Mouse (Mus musculus): Measurements from ENCODE around the gene Dag1. TPM values are rescaled to one million over a fixed set of nuclear protein-coding genes. Genes with fewer than 3 reads are reported as not detected.
"Not testable (repeated sequence)": the region's sequence is repeated elsewhere in the genome, so short reads cannot be mapped to it uniquely, and the experiment has no call there.

Dag1 gene
- polyA plus RNA-seq, 1 experiment from 2014 or later, result 46.8 TPM

DNA sequence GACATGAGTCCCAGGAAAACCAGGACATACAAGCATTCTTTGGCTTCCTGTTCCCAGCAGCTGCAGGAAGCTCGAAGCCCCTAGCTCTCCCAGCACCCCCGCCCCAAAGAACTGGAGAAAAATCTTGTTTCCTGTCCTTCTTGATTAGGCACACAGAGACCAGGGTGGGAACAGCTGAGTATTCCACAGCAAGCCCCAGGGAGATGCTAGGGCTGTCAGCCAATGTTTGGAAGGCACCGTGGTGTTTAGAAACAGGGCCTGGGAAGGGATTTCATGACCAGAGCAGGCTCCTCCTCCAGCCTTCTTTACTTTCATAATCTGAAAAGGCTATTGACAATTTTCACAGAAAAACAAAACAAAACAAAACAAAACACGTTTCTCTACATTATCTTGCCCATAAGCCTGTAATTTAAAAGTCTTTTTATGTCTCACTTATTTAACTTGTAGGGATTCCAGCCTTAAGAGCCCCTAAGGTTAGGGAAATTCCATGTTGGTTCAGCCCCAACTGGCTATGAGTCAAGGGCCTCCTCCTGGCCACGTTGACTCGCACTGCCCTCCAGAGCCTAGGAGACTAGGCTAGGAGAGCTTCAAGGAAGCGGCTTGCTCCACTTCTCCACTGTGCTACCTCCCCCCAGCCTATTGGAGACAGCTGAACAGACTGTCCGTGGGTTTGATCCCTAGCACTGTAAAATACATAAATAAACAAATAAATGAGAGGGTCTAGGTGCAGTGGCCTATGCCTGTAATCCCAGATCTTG, 16.5 kb upstream of the Dag1 start:
- DNase-seq (ENCODE audit: low spot score) (no peak), ATAC-seq (ENCODE audit: insufficient number of reproducible peaks, low FRiP score, low TSS enrichment, low read depth) (no peak)
- H3K4me1 ChIP-seq (ENCODE audit: control insufficient read depth, insufficient read depth, low read length), result no peaks in the 10 kb centered on the region
- H3K9me3 ChIP-seq (ENCODE audit: control insufficient read depth, low read length), result no peaks in the 10 kb centered on the region
- 47% methylated on average over 8 of the region's 8 CpGs for WGBS
- H3K27ac ChIP-seq (replicated peaks; ENCODE audit: low read depth, low read length), result no peak overlapping the region
- H3K36me3 ChIP-seq (ENCODE audit: control insufficient read depth, insufficient read depth, low read length), result no peaks in the 10 kb centered on the region
- H3K27me3 ChIP-seq (ENCODE audit: control insufficient read depth, insufficient read depth, low read length), result no peaks in the 10 kb centered on the region
- no peak overlapping the region for H3K4me2 ChIP-seq (ENCODE audit: low read depth, severe bottlenecking)
- no peak overlapping the region for H3K9ac ChIP-seq (ENCODE audit: low read length)
- no peak overlapping the region for H3K4me3 ChIP-seq (ENCODE audit: low read depth, low read length)

DNA sequence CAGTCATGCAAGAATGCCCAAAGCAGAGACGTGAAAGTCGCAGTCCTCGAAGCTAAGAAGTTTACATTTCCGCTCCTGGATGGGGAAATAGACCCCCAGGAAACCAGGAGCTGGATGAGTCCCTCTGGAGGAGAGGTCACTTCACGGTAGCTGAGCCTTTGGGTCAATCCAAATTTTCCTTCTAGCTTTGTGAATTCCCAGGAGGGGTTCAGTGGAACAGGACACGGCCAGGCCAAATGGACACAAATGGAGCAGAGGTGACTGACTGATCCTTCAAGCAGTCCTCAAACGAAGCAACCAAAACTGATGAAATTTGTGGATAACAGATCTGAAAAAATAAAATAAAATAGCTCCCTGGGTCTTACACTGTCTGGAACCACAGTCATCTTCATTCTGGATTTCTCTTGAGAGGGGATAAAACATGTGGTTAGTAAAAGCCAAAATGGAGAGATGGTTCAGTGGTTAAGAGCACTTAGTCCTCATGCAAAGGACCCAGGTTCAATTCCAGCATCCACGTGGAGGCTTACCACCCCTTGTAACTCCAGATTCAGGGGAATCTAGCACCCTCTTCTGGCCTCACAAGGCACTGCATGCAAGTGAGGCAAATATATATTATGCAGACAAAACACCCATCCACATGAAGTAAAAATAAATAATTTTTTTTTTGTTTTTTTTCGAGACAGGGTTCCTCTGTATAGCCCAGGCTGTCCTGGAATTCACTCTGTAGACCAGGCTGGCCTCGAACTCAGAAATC, 15.1 kb upstream of the Dag1 start:
- H3K4me1 ChIP-seq (ENCODE audit: control insufficient read depth, insufficient read depth, low read length), result no peaks in the 10 kb centered on the region
- WGBS, result 70% methylated on average over 10 of the region's 10 CpGs
- no peaks in the 10 kb centered on the region for H3K27me3 ChIP-seq (ENCODE audit: control insufficient read depth, insufficient read depth, low read length)
- H3K9ac ChIP-seq (ENCODE audit: low read length), result no peak overlapping the region
- H3K36me3 ChIP-seq (ENCODE audit: control insufficient read depth, insufficient read depth, low read length), result no peaks in the 10 kb centered on the region
- ATAC-seq (ENCODE audit: insufficient number of reproducible peaks, low FRiP score, low TSS enrichment, low read depth) (no peak), DNase-seq (ENCODE audit: low spot score) (no peak)
- no peaks in the 10 kb centered on the region for H3K9me3 ChIP-seq (ENCODE audit: control insufficient read depth, low read length)
- H3K4me3 ChIP-seq (ENCODE audit: low read depth, low read length), result no peak overlapping the region
- no peak overlapping the region for H3K4me2 ChIP-seq (ENCODE audit: low read depth, severe bottlenecking)
- no peak overlapping the region for H3K27ac ChIP-seq (replicated peaks; ENCODE audit: low read depth, low read length)

DNA sequence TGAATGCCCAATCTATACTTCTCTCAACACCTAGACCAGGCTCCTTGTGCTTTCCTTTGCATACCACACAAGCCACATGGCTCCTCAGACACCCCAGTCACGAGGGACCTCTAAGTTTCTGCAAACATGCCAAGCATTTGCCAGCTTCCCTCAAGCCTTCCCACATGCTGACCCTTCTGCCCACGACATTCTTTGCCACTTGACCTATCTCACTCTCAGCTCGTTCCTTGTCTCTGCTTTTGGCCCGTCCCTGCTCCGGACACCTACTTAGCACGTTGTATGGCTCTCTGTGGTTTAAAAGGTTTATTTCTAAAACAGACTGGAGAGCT, 11.5 kb upstream of the Dag1 start:
- Histone ChIP-seq H3K4me1 (ENCODE audit: control insufficient read depth, insufficient read depth, low read length) (no peaks in the 10 kb centered on the region), H3K4me3 (ENCODE audit: low read depth, low read length) (no peak overlapping the region), H3K27me3 (ENCODE audit: control insufficient read depth, insufficient read depth, low read length) (no peaks in the 10 kb centered on the region), H3K36me3 (ENCODE audit: control insufficient read depth, insufficient read depth, low read length) (no peaks in the 10 kb centered on the region), H3K9me3 (ENCODE audit: control insufficient read depth, low read length) (no peaks in the 10 kb centered on the region), H3K9ac (ENCODE audit: low read length) (no peak overlapping the region), H3K4me2 (ENCODE audit: low read depth, severe bottlenecking) (no peak overlapping the region), H3K27ac (replicated peaks; ENCODE audit: low read depth, low read length) (no peak overlapping the region)
- ATAC-seq (ENCODE audit: insufficient number of reproducible peaks, low FRiP score, low TSS enrichment, low read depth), result no peak
- WGBS, result 57% methylated on average over 6 of the region's 6 CpGs
- DNase-seq (ENCODE audit: low spot score), result no peak

DNA sequence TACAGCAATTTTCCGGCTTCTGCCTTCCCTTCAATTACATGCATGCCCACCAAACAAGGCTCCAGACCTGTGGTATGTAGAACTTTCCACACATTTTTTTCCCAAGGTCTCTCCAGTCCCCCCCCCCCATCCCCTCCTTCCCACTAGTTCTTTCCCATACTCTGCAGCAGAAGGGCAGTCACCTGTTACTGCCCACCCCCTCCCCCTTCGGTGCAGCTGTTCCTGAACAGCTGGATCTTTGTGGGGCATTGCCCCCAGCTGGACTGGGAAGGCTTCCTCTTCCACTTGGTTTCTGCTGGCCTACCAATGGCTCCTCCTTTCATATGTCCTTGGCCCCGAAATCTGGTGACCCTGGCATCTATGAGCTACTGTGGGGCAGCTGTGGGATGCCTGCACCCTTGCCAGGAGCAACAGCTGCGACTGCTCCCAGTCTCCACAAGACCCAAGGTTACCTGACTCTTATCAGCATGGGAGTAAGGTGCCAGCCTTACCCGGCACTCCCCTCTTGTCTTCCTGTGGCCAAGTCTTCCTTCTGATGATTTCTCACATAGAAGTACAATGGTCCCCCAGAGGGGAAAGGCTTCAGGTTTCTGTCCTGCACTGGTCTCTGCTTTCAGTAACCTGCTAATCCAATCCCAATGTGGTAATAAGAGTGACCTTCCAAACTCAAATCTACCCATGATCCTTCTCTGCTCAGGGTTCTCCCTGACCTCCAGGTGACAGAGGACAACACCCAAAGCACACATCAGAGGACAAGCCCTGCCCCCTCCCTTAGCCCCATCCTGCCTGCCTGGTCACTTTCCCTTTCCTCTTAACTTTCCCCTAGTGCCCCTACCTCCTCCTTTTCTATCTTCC, 10.9 kb upstream of the Dag1 start:
- no peak overlapping the region for H3K4me2 ChIP-seq (ENCODE audit: low read depth, severe bottlenecking)
- ATAC-seq (ENCODE audit: insufficient number of reproducible peaks, low FRiP score, low TSS enrichment, low read depth), result no peak
- no peaks in the 10 kb centered on the region for H3K9me3 ChIP-seq (ENCODE audit: control insufficient read depth, low read length)
- no peaks in the 10 kb centered on the region for H3K27me3 ChIP-seq (ENCODE audit: control insufficient read depth, insufficient read depth, low read length)
- no peaks in the 10 kb centered on the region for H3K36me3 ChIP-seq (ENCODE audit: control insufficient read depth, insufficient read depth, low read length)
- no peak overlapping the region for H3K4me3 ChIP-seq (ENCODE audit: low read depth, low read length)
- no peak for DNase-seq (ENCODE audit: low spot score)
- WGBS, result 76% methylated on average over 5 of the region's 5 CpGs
- no peaks in the 10 kb centered on the region for H3K4me1 ChIP-seq (ENCODE audit: control insufficient read depth, insufficient read depth, low read length)
- no peak overlapping the region for H3K27ac ChIP-seq (replicated peaks; ENCODE audit: low read depth, low read length)
- H3K9ac ChIP-seq (ENCODE audit: low read length), result no peak overlapping the region

DNA sequence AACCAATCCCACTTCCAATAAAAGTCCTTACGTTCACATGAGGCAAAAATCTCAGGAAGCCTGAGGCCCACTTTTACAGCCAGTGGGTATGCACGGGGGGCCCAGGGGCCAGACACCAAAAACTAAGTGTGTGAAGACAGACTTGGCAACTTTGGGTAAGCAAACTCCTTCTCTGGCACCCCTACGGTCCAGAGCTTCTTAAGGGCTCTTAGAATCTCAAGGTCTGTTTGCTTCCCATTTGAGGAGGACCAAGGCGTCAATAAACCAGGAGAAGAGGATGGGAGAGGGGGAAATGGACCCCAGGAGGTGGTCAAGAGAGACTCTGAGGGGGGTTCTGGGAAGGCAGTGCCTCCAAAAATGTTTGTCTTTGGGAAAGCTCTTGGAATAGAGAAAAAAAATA, 9.7 kb upstream of the Dag1 start:
- Histone ChIP-seq H3K4me2 (ENCODE audit: low read depth, severe bottlenecking) (no peak overlapping the region), H3K9me3 (ENCODE audit: control insufficient read depth, low read length) (no peaks in the 10 kb centered on the region), H3K9ac (ENCODE audit: low read length) (no peak overlapping the region), H3K27me3 (ENCODE audit: control insufficient read depth, insufficient read depth, low read length) (no peaks in the 10 kb centered on the region), H3K36me3 (ENCODE audit: control insufficient read depth, insufficient read depth, low read length) (no peaks in the 10 kb centered on the region), H3K4me1 (ENCODE audit: control insufficient read depth, insufficient read depth, low read length) (no peaks in the 10 kb centered on the region), H3K27ac (replicated peaks; ENCODE audit: low read depth, low read length) (no peak overlapping the region), H3K4me3 (ENCODE audit: low read depth, low read length) (no peak overlapping the region)
- ATAC-seq (ENCODE audit: insufficient number of reproducible peaks, low FRiP score, low TSS enrichment, low read depth), result no peak
- DNase-seq (ENCODE audit: low spot score), result no peak
- WGBS, result 66% methylated on average over 4 of the region's 4 CpGs

DNA sequence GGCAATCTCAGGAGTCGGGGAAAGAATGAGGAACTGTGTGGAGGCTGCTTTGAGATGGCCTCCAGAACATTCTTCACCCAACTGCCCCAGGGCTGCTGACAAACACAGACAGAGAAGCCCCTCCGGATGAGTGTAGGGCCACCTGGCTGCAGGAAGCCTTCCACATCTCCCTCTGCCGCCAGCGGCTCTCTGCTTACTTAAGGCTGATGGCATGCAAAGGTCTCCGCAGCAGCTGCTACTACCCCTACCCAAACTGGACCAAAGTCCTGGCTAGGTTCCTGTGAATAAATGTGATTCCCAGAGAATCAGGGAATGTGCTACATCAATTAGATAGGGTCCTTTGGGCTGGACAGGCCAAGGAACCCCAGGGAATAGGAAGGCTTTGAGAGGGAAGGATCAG, 8.9 kb upstream of the Dag1 start:
- H3K4me1 ChIP-seq (ENCODE audit: control insufficient read depth, insufficient read depth, low read length), result no peaks in the 10 kb centered on the region

DNA sequence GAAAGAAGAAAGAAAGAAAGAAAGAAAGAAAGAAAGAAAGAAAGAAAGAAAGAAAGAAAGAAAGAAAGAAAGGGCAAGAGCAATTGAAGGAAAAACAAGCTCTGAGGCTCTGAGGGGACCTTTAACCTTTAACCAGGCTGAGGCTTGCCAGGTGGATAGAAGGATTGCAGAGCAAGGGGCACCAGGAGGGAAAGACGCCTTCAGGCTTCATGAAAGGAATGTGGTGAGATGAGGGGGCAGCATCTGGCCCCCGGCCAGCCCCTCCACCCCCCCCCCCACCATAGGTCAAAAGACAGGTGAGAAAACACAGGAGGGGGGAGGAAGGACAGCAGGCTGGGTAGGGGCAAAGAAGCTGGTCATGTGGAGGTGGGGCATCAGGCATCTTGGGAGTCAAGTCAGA, 8.2 kb upstream of the Dag1 start:
- no peaks in the 10 kb centered on the region for H3K36me3 ChIP-seq (ENCODE audit: control insufficient read depth, insufficient read depth, low read length)
- H3K4me1 ChIP-seq (ENCODE audit: control insufficient read depth, insufficient read depth, low read length), result no peaks in the 10 kb centered on the region
- no peaks in the 10 kb centered on the region for H3K27me3 ChIP-seq (ENCODE audit: control insufficient read depth, insufficient read depth, low read length)
- H3K4me2 ChIP-seq (ENCODE audit: low read depth, severe bottlenecking), result no peak overlapping the region
- H3K27ac ChIP-seq (replicated peaks; ENCODE audit: low read depth, low read length), result no peak overlapping the region
- no peak overlapping the region for H3K4me3 ChIP-seq (ENCODE audit: low read depth, low read length)
- WGBS, result 24% methylated on average over 2 of the region's 2 CpGs
- no peaks in the 10 kb centered on the region for H3K9me3 ChIP-seq (ENCODE audit: control insufficient read depth, low read length)
- H3K9ac ChIP-seq (ENCODE audit: low read length), result no peak overlapping the region
- ATAC-seq (ENCODE audit: insufficient number of reproducible peaks, low FRiP score, low TSS enrichment, low read depth) (no peak), DNase-seq (ENCODE audit: low spot score) (no peak)

More for the DNA sequence above, 8.9 kb upstream of the Dag1 start:
- no peaks in the 10 kb centered on the region for H3K27me3 ChIP-seq (ENCODE audit: control insufficient read depth, insufficient read depth, low read length)
- no peaks in the 10 kb centered on the region for H3K9me3 ChIP-seq (ENCODE audit: control insufficient read depth, low read length)
- WGBS, result 71% methylated on average over 5 of the region's 5 CpGs
- H3K4me2 ChIP-seq (ENCODE audit: low read depth, severe bottlenecking), result no peak overlapping the region
- no peaks in the 10 kb centered on the region for H3K36me3 ChIP-seq (ENCODE audit: control insufficient read depth, insufficient read depth, low read length)
- no peak overlapping the region for H3K4me3 ChIP-seq (ENCODE audit: low read depth, low read length)
- ATAC-seq (ENCODE audit: insufficient number of reproducible peaks, low FRiP score, low TSS enrichment, low read depth) (no peak), DNase-seq (ENCODE audit: low spot score) (no peak)
- no peak overlapping the region for H3K27ac ChIP-seq (replicated peaks; ENCODE audit: low read depth, low read length)
- H3K9ac ChIP-seq (ENCODE audit: low read length), result 0 out of 2 replicates have a peak overlapping the region, but pooled peaks have one; percentile 22

DNA sequence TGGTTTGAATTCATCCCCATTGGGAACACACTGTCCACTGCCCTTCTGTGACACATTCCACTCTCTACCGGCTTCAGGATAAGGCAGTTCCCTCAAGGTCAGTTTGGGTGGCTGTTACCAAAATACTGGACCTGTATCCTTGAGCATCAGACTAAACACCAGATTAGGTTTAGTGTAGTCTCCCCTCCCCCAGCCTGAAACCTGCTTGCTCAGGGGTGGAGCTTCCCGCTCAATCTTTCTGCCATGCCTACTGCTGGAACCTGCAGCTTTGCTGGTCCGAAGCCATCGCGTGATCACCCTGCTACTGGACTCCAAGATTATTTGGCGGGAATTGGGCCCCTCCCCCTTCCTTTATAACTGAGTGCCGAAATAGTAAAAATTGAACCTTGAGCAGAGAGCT, 4.9 kb upstream of the Dag1 start:
- not testable (repeated sequence) for H3K4me1 ChIP-seq (ENCODE audit: control insufficient read depth, insufficient read depth, low read length); H3K4me3 ChIP-seq (ENCODE audit: low read depth, low read length); ATAC-seq (ENCODE audit: insufficient number of reproducible peaks, low FRiP score, low TSS enrichment, low read depth); H3K27ac ChIP-seq (replicated peaks; ENCODE audit: low read depth, low read length); H3K9me3 ChIP-seq (ENCODE audit: control insufficient read depth, low read length); H3K27me3 ChIP-seq (ENCODE audit: control insufficient read depth, insufficient read depth, low read length); H3K9ac ChIP-seq (ENCODE audit: low read length); H3K4me2 ChIP-seq (ENCODE audit: low read depth, severe bottlenecking); DNase-seq (ENCODE audit: low spot score); H3K36me3 ChIP-seq (ENCODE audit: control insufficient read depth, insufficient read depth, low read length)
- WGBS, result 76% methylated on average over 6 of the region's 7 CpGs

Data from limb, embryonic 11.5 days (tissue).